Mouse (Mus musculus): ENCODE data around the gene Hoxc12.

Hoxc12 gene

GRCm38 (mm10) chr15:102936279-102936972, at the start of gene Hoxc12:
TSS of gene Hoxc12 (plus strand) at chr15:102936757.
- DNase-seq (ENCODE audit: low read depth, low spot score), result no peak

- no peak for DNase-seq (ENCODE audit: low read depth, low spot score)
Measured at GRCm38 (mm10) chr15:102895115-102895514, 41.4 kb upstream of the Hoxc12 start.

- no peak for DNase-seq (ENCODE audit: low read depth, low spot score)
Measured at GRCm38 (mm10) chr15:102904946-102905345, 31.6 kb upstream of the Hoxc12 start.

- no peak for DNase-seq (ENCODE audit: low read depth, low spot score)
Measured at GRCm38 (mm10) chr15:102909536-102909935, 27.0 kb upstream of the Hoxc12 start.

GRCm38 (mm10) chr15:102910038-102910437, 26.5 kb upstream of the Hoxc12 start:
- DNase-seq (ENCODE audit: low read depth, low spot score), result no peak

GRCm38 (mm10) chr15:102910496-102911095, 26.0 kb upstream of the Hoxc12 start:
- no peak for DNase-seq (ENCODE audit: low read depth, low spot score)

- no peak for DNase-seq (ENCODE audit: low read depth, low spot score)
Measured at GRCm38 (mm10) chr15:102913038-102913585, 23.4 kb upstream of the Hoxc12 start.

GRCm38 (mm10) chr15:102917972-102918572, 18.5 kb upstream of the Hoxc12 start:
- no peak for DNase-seq (ENCODE audit: low read depth, low spot score)

GRCm38 (mm10) chr15:102918611-102919265, 17.8 kb upstream of the Hoxc12 start:
- no peak for DNase-seq (ENCODE audit: low read depth, low spot score)

- DNase-seq (ENCODE audit: low read depth, low spot score), result no peak
Measured at GRCm38 (mm10) chr15:102919336-102920180, 17.0 kb upstream of the Hoxc12 start.

GRCm38 (mm10) chr15:102920619-102921018, 15.9 kb upstream of the Hoxc12 start:
- no peak for DNase-seq (ENCODE audit: low read depth, low spot score)

GRCm38 (mm10) chr15:102921053-102922011, 15.2 kb upstream of the Hoxc12 start, which contains the start of gene Hoxc13:
TSS of gene Hoxc13 (plus strand) at chr15:102921103.
- no peak for DNase-seq (ENCODE audit: low read depth, low spot score)

- no peak for DNase-seq (ENCODE audit: low read depth, low spot score)
Measured at GRCm38 (mm10) chr15:102922012-102922362, 14.6 kb upstream of the Hoxc12 start.

GRCm38 (mm10) chr15:102922636-102923500, 13.7 kb upstream of the Hoxc12 start:
- no peak for DNase-seq (ENCODE audit: low read depth, low spot score)

- DNase-seq (ENCODE audit: low read depth, low spot score), result no peak
Measured at GRCm38 (mm10) chr15:102927032-102927645, 9.4 kb upstream of the Hoxc12 start.

- DNase-seq (ENCODE audit: low read depth, low spot score), result no peak
Measured at GRCm38 (mm10) chr15:102931706-102932358, 4.7 kb upstream of the Hoxc12 start.

- no peak for DNase-seq (ENCODE audit: low read depth, low spot score)
Measured at GRCm38 (mm10) chr15:102934438-102934837, 2.1 kb upstream of the Hoxc12 start.

GRCm38 (mm10) chr15:102934897-102935296, 1.7 kb upstream of the Hoxc12 start:
- DNase-seq (ENCODE audit: low read depth, low spot score), result no peak
